Mouse (Mus musculus) mouse embryonic stem cell (cell line): ENCODE data around the gene Vmn1r107.
"Not testable (repeated sequence)": the region's sequence is repeated elsewhere in the genome, so short reads cannot be mapped to it uniquely, and the experiment has no call there.

Experiments
- in situ Hi-C, 2 experiments: fragments of 300-500 bp; cut with MboI; formaldehyde crosslinking; loops; 1 replicate in 1 of 2; 3 replicates in 1 of 2; pipeline ENCODE4 v1.14.3; 2019 to 2020; ENCODE audit warnings: low sequenced_read_pairs in 2 of 2, low pct_unique_long_range_greater_than_20kb in 1 of 2, mixed read lengths in 1 of 2; ENCODE audit not compliant: unreplicated experiment in 1 of 2

The Vmn1r107 gene

GRCm38 (mm10) chr7:20668618-20669017, at the start of gene Vmn1r107:
Gene Vmn1r107, plus strand, starts transcription at chr7:20668918.
- in situ Hi-C loops, result not testable (repeated sequence)

GRCm38 (mm10) chr7:20703116-20703515, 34.4 kb downstream of the Vmn1r107 start, which contains the start of gene Vmn1r111:
Gene Vmn1r111, minus strand, starts transcription at chr7:20703216.
- in situ Hi-C loops, result not testable (repeated sequence)
